Mouse (Mus musculus) lung, adult 2 months (tissue): ENCODE results near the gene Calml4. TPM values are rescaled to one million over a fixed set of nuclear protein-coding genes. Genes with fewer than 3 reads are reported as not detected.

Experiments used
- DNase-seq: peaks from one replicate; pipeline ENCODE4 v3.0.0; 2022
- H3K4me1 ChIP-seq: fragments of 200-500 bp; 2 replicates; pipeline ENCODE4 v1.6.1; 2011; ENCODE audit warnings: low read length; ENCODE audit not compliant: control insufficient read depth, insufficient read depth
- H3K4me3 ChIP-seq: fragments of 200-500 bp; replicated peaks from 2 replicates; pipeline ENCODE3; 2011; ENCODE audit warnings: low read depth, mild to moderate bottlenecking, control low read depth, low read length; ENCODE audit errors: extremely low read depth
- CTCF ChIP-seq: fragments of 200-500 bp; IDR thresholded peaks from 2 replicates; pipeline ENCODE4 v1.5.1; 2011; ENCODE audit warnings: mild to moderate bottlenecking, low read length, control low read depth; ENCODE audit not compliant: insufficient read depth
- POLR2A ChIP-seq: fragments of 200-500 bp; IDR thresholded peaks from 2 replicates; pipeline ENCODE4 v1.6.1; 2011; ENCODE audit warnings: low read depth, mild to moderate bottlenecking, control low read depth, low read length, borderline replicate concordance; ENCODE audit errors: extremely low read depth
- WGBS: fragments of 180-500 bp; shearing (Covaris S2); methylation state at CpG from one replicate; pipeline ENCODE4 v1.1.7; 2018; 5-methylcytosine and 5-hydroxymethylcytosine counted together
- polyA plus RNA-seq: library from polyadenylated mRNA; depleted of rRNA; stranded (reverse); fragments of >200 nt; gene quantifications from 2 replicates; pipeline ENCODE4 v1.2.3, GENCODE M21; 2012

The Calml4 gene
- polyA plus RNA-seq, 1 experiment: 11.6 TPM

DNA sequence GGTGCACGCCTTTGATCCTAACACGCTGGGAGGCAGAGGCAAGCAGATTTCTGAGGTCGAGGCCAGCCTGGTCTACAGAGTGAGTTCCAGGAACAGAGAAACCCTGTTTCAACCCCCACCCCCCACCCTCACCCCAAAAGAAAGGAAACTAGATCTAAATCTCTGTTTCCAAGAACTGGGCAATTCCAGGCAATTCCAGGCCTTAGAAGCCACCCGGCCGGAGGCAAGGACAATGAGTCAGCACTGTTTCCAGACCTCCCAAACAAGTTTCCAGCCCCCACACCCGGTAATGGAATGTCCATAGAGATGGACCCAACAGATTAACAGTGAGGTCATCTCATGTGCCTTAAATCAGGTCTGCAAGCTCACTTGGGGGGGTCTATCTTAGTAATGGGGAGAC lies 28.0 kb upstream of the Calml4 start:
- 73% methylated on average over 6 of the region's 6 CpGs for WGBS
- DNase-seq: no peak
- peaks cover 4% of the 10 kb centered on the region for H3K4me1 ChIP-seq
- TF ChIP-seq CTCF (no peak), POLR2A (no peak)
- H3K4me3 ChIP-seq: no peak overlapping the region

DNA sequence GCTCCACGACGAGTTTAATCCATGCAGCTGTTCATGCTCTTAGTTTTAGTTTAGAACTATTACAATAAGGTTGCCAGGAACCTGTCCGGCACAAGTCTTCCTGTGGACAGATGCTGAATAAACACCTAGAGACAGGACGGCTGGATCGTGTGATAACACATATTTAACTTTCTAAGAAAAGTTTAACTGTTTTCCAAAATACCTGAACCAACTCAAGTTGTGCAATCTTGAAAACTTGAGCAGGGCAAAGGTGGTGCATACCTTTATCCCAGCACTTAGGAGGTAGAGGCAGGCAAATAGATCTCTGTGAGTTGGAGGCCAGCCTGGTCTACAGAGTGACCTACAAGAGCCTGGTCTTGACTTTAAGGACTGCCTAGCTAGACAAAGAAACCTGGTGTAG lies 23.0 kb upstream of the Calml4 start:
- 50% methylated on average over 5 of the region's 5 CpGs for WGBS
- TF ChIP-seq CTCF: no peak
- TF ChIP-seq POLR2A: no peak
- peaks cover 4% of the 10 kb centered on the region; the same call in 1 of the 2 replicates for H3K4me1 ChIP-seq

DNA sequence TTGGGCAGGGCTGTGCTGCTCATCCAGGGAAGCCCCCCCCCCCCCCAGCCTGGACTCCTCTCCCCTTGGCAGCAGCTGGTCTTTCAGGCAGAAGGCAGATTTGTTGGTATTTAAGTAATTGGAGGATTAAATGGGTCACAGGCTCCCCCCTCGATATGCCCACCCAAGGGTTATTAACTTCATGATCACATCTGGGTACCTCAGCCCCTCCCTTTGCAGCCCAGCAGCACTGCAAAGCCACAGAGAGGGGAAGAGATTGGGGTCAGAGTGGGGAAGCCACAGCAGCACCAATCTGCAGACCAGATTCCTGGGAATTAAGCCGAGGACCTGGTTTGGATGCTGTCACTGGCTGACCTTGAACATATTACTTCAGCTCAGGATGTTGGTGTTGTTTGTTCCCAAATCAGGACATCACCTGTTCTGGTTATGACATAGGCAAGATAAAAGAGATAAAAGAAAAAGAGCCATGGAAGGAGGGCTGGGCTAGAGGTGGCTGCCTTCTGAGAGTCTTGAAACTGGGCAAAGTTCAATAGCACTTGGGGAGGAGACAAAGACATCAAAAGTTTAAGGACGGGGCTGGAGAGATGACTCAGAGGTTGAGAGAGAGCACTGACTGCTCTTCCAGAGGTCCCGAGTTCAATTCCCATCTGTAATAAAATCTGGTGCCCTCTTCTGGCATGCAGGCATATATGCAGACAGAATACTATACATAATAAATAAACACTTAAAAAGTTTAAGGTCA lies 22.0 kb upstream of the Calml4 start:
- no peak for DNase-seq
- Histone ChIP-seq H3K4me3 (no peak overlapping the region), H3K4me1 (peaks cover 4% of the 10 kb centered on the region; the same call in 1 of the 2 replicates)
- TF ChIP-seq POLR2A (no peak), CTCF (no peak)
- 57% methylated on average over 4 of the region's 4 CpGs for WGBS

More for the DNA sequence above, 23.0 kb upstream of the Calml4 start:
- no peak for DNase-seq
- no peak overlapping the region for H3K4me3 ChIP-seq

DNA sequence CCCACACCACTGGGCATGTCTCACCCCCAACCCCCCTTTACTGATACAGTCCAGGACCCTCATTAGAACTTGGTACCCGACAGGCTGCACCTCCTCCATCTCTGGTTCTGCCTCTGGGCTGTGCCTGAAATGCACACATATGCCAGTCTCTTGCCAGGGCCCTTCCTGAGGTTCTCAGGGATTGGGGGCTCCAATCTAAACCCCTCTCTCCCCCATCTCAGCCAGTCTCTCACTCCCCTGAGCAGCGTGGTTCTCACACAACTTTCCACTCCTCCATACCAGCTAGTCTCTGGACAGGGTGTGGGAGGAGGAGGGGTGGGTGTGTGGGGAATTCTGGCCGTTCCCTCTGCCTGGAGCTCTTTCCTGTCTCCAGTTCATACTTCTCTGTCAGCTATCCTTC lies 20.3 kb upstream of the Calml4 start:
- 40% methylated on average over 3 of the region's 3 CpGs for WGBS
- Histone ChIP-seq H3K4me1 (peaks cover 4% of the 10 kb centered on the region; the same call in 1 of the 2 replicates), H3K4me3 (no peak overlapping the region)
- DNase-seq: no peak
- TF ChIP-seq CTCF (no peak), POLR2A (no peak)

DNA sequence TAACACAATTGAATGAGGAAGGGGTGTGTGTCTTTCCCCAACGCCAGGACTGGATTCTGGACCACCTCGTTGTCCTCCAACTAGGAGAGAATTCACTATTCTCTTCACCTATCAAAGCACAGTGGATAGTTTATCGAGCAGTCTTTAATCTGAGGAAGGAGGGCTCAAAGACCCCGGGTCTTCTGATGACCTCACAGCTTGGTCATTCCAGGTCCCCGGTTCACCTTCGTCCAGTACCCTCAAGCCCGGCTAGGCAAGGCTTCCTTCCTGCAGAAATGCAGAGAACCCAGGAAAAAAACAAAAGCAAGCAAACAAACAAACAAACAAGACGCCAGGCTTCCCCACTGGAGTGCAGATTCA lies 19.8 kb upstream of the Calml4 start:
- Histone ChIP-seq H3K4me1 (peaks cover 4% of the 10 kb centered on the region; the same call in 1 of the 2 replicates), H3K4me3 (peak overlapping the region; percentile 53)
- 5% methylated on average over 8 of the region's 8 CpGs for WGBS
- TF ChIP-seq CTCF: no peak
- no peak for TF ChIP-seq POLR2A
- DNase-seq: no peak

DNA sequence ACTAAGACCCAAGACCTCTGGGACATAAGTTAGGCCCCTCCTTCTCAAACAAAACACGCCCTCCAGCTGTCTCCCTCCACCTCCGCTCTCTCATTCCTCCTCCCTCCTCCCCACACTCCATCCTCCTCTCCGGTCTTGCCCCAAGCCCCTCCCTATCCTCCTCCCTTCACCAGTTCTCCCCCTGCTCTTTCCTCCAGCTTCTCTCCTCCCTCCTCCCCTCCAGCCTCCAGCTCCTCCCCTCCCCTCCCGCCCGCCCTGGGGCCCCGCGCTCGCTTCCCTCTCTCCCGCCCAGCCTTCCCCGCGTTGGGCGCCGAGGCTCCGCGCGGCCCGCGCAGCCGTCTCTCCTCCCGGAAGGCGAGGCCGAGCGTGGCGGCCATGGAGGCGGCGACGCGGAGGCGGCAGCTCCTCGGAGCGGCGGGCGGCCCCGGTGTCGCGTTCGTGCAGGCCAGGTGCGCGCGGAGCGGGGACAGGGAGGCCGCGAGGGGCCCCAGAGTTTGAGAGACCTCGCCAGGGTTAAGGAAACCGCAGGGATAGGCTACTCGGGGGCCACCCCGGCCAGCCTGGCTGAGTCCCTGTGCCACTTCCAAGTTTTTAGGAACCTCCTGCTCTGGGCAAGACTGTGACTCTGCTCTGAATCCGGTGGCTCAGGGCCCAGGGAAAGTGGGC lies 19.2 kb upstream of the Calml4 start, which contains the start of gene Cln6:
Gene Cln6, plus strand, starts transcription at position 280 of the 666 bp plus-strand sequence.
- peaks cover 4% of the 10 kb centered on the region; the same call in 1 of the 2 replicates for H3K4me1 ChIP-seq
- peak; percentile 71 for DNase-seq
- H3K4me3 ChIP-seq: peak within 1 kb of the TSS; percentile 53
- WGBS: under 1% methylated on average over 46 of the region's 48 CpGs
- TF ChIP-seq CTCF (no peak), POLR2A (peak; percentile 29; the same call in 1 of the 2 replicates)

DNA sequence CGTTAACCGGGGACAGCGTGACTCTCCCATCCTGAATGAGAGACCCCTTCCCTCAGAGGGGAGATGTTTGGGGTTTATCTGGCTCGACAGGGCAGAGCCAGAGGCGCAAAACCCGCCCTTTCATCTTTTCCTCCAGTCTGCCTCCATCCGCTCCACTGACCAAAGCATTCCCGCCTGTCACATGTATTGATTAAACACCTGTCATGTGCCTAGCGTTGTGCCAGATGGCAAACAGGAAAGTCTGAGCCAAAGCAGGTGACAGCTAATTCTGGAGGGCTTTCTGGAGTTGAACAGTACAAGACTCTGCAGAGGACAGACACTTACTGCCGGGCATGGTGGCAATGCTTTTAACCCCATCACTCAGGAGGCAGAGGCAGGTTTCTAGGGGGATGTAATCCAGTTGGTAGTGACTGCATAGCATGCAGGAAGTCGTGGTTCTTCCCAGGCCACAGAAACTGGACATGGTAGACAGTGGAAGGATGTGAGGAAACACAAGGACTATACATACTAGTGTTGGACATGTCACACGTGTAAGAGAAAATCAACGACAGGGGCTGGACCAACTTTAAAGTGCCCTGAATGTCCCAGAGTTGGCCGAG lies 18.6 kb upstream of the Calml4 start:
- 11% methylated on average over 14 of the region's 14 CpGs for WGBS
- Histone ChIP-seq H3K4me3 (peak overlapping the region; percentile 53), H3K4me1 (peaks cover 4% of the 10 kb centered on the region; the same call in 1 of the 2 replicates)
- TF ChIP-seq POLR2A (no peak), CTCF (no peak)
- no peak for DNase-seq

DNA sequence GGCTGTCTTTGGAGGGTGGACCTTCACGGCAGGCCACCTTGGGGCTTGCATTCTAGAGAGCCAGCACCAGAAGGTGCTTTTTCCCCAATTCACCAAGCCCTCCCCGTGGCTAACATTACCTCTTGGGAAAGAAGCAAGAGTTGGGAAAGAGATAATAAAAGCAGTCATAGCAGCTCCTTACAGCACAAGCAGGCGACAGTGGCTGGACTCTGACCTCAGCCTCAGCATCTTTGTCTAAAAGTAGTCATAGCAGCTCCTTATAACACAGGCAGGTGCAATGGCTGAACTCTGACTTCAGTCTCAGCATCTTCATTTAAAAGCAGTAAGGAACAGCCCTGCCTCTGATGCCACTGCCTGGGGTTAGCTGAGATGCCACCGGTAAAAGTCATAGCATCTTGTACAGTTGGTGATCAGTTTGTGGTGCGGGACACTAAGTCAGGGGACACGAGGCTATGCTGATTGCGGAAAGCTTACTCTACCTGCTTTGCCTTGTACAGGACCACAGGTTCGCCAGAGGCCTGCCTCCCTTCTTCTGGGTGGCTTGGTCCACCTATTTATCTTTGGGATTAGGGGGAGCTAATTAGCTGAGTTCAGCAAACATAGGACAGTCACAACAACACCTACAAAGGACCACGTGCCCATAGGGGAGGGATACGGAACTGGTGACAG lies 14.4 kb upstream of the Calml4 start:
- no peak for TF ChIP-seq POLR2A
- no peak for TF ChIP-seq CTCF
- 87% methylated on average over 10 of the region's 10 CpGs for WGBS
- Histone ChIP-seq H3K4me1 (peaks cover 8% of the 10 kb centered on the region; the same call in 1 of the 2 replicates), H3K4me3 (no peak overlapping the region)
- DNase-seq: no peak

DNA sequence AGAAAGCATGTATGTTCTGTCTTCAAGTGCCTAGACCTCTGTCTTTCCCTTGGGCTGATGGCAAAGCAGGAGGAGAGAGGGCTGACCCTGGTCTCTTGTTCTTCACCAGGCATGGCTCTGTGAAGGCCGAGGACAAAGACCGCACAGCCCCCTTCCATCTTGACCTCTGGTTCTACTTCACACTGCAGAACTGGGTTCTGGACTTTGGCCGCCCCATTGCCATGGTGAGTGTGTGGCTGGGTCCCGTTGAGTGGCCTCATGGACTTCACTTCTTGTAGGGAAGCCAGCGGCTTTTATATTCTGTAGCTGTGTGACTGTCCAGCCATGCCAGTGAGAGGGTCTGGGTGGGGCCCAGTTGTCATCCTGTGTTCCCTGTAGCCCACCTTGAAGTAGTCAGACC lies 13.4 kb upstream of the Calml4 start:
- TF ChIP-seq POLR2A (no peak), CTCF (no peak)
- H3K4me3 ChIP-seq: no peak overlapping the region
- peaks cover 4% of the 10 kb centered on the region; the same call in 1 of the 2 replicates for H3K4me1 ChIP-seq
- WGBS: 95% methylated on average over 5 of the region's 5 CpGs
- DNase-seq: no peak

DNA sequence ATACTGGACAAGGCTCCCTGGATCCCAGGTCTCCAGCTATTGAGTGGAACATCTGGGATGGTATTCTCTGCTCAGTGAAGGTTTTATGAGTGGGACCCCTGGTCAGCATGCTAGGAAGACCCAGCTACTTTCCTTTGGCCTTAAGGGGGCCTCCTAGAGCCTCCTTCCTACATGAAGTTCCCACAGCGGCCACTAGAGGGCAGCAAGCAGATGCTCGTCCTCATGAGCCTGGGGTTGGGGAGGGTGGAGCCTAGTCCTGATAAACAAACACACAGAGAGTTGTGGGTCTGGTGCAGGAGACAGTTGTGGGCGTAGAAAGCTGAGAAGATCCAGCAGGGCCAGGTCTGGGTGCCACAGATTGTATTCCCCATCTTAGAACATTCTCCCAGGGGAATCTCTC lies 10.2 kb upstream of the Calml4 start:
- DNase-seq: peak; percentile 89
- no peak for TF ChIP-seq POLR2A
- peak; percentile 94 for TF ChIP-seq CTCF
- Histone ChIP-seq H3K4me1 (0 out of 2 replicates have a peak, but pooled peaks cover 4% of the 10 kb centered on the region), H3K4me3 (no peak overlapping the region)
- WGBS: 0% methylated on average over 3 of the region's 3 CpGs
